Mouse (Mus musculus): ENCODE measurements at regions not wholly inside any gene's neighbourhood (a gene's known extent, or its start where the extent isn't known, plus 50 kb on each side); places are given as distances from the start of the nearest gene placed in this dataset.

- H3K36me3 ChIP-seq = no peaks in the 10 kb centered on the region
- 84% methylated on average over 4 of the region's 4 CpGs for WGBS
- H3K9ac ChIP-seq = no peak overlapping the region
- no peaks in the 10 kb centered on the region for H3K27me3 ChIP-seq
- no peak for ATAC-seq (replicated peaks; ENCODE audit: low FRiP score)
- no peak overlapping the region for H3K4me3 ChIP-seq (replicated peaks)
- H3K9me3 ChIP-seq (replicated peaks) = no peaks in the 10 kb centered on the region
- no peak overlapping the region for H3K27ac ChIP-seq
- 0 out of 2 replicates have a peak, but pooled peaks cover 3% of the 10 kb centered on the region for H3K4me1 ChIP-seq
- no peak overlapping the region for H3K4me2 ChIP-seq
Measured at GRCm38 (mm10) chr1:69470614-69471250, 216.3 kb downstream of the Ikzf2 start.

- H3K4me1 ChIP-seq = 0 out of 2 replicates have a peak, but pooled peaks cover 3% of the 10 kb centered on the region
- H3K36me3 ChIP-seq = no peaks in the 10 kb centered on the region
- no peaks in the 10 kb centered on the region for H3K27me3 ChIP-seq
- no peak overlapping the region for H3K9ac ChIP-seq
- H3K27ac ChIP-seq = no peak overlapping the region
- 81% methylated on average over 8 of the region's 8 CpGs for WGBS
- no peak overlapping the region for H3K4me2 ChIP-seq
- H3K4me3 ChIP-seq (replicated peaks) = no peak overlapping the region
- no peaks in the 10 kb centered on the region for H3K9me3 ChIP-seq (replicated peaks)
- no peak for ATAC-seq (replicated peaks; ENCODE audit: low FRiP score)
Measured at GRCm38 (mm10) chr1:69469158-69469901, 217.7 kb downstream of the Ikzf2 start.

DNA sequence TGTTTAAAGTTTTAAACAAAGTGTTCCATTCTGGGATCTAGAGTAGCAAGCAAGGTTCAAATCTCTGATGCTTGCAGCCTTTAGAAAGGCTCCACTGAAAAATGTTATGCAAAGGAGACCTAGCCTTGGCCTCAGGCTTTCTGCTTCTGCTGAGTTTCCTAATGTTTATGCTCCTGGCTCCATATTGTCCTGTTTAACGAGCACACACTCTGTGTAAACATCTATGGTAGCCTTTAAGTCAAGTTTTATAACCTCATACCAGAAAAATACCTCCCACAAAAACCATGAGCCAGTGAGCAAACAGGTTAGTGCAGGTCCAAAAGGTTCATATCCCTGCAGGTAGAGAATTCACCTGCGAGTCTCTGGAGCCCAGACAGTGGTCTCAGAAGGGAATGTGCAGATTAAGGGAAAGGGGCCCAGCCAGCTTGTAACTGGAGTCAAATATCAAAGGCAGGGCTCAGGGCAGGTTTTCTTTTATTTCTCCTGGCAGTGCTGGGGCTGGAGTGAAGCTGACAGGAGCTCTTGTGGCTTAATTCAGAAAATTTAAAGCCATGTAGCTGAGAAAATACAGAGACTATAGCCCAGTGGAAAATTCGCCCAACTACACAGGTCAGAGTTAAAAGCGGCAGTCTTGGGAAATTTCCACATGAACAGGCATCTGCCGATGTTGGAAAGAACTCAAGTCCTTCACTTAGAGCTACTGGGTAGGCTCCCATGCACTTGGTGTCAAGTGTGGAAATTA is 220.3 kb downstream of the Ikzf2 start:
- WGBS = 6% methylated on average over 5 of the region's 5 CpGs
- 0 out of 2 replicates have a peak, but pooled peaks cover 3% of the 10 kb centered on the region for H3K4me1 ChIP-seq
- no peak overlapping the region for H3K9ac ChIP-seq
- H3K9me3 ChIP-seq (replicated peaks) = no peaks in the 10 kb centered on the region
- H3K27ac ChIP-seq = peak overlapping the region; percentile 54
- peak; percentile 87 for ATAC-seq (replicated peaks; ENCODE audit: low FRiP score)
- H3K4me3 ChIP-seq (replicated peaks) = no peak overlapping the region
- no peaks in the 10 kb centered on the region for H3K36me3 ChIP-seq
- H3K27me3 ChIP-seq = no peaks in the 10 kb centered on the region
- peak overlapping the region; percentile 35; the same call in 1 of the 2 replicates for H3K4me2 ChIP-seq

DNA sequence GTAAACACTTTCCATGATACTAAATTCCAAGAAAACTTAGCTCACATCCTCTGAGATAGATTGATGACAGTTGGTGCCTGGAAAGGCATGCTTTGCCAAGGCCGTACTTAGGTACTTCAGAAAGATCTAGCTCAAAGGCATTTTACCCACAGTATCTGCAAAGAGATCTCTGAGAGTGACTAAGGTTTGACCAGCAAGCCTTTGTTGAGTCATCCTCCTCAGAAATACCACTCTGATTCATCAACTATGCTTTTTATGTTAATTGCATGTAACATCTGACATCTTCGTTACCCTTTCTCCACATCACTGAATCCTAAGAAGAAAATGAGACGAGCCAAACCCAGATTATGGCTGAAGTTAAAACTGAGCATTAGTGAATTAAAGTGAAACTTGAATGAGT is 225.9 kb downstream of the Ikzf2 start:
- Histone ChIP-seq H3K4me1 (no peaks in the 10 kb centered on the region), H3K9me3 (replicated peaks) (no peaks in the 10 kb centered on the region), H3K27ac (no peak overlapping the region), H3K4me2 (no peak overlapping the region), H3K4me3 (replicated peaks) (no peak overlapping the region), H3K27me3 (no peaks in the 10 kb centered on the region), H3K9ac (no peak overlapping the region), H3K36me3 (no peaks in the 10 kb centered on the region)
- no peak for ATAC-seq (replicated peaks; ENCODE audit: low FRiP score)
- 79% methylated on average over 3 of the region's 3 CpGs for whole genome bisulfite sequencing

- H3K36me3 ChIP-seq = no peaks in the 10 kb centered on the region
Measured at GRCm38 (mm10) chr1:69459899-69460298, 227.1 kb downstream of the Ikzf2 start.

GRCm38 (mm10) chr1:69457471-69457870 is 229.6 kb downstream of the Ikzf2 start:
- Histone ChIP-seq H3K4me2 (no peak overlapping the region), H3K4me3 (replicated peaks) (no peak overlapping the region), H3K27ac (no peak overlapping the region), H3K4me1 (no peaks in the 10 kb centered on the region), H3K27me3 (no peaks in the 10 kb centered on the region), H3K9ac (no peak overlapping the region), H3K9me3 (replicated peaks) (no peaks in the 10 kb centered on the region), H3K36me3 (no peaks in the 10 kb centered on the region)
- no peak for ATAC-seq (replicated peaks; ENCODE audit: low FRiP score)

More at GRCm38 (mm10) chr1:69459899-69460298, 227.1 kb downstream of the Ikzf2 start:
- Histone ChIP-seq H3K9me3 (replicated peaks) (no peaks in the 10 kb centered on the region), H3K27me3 (no peaks in the 10 kb centered on the region), H3K4me2 (no peak overlapping the region), H3K4me3 (replicated peaks) (no peak overlapping the region), H3K27ac (no peak overlapping the region), H3K4me1 (no peaks in the 10 kb centered on the region), H3K9ac (no peak overlapping the region)
- no peak for ATAC-seq (replicated peaks; ENCODE audit: low FRiP score)

- no peak for ATAC-seq (replicated peaks; ENCODE audit: low FRiP score)
Measured at GRCm38 (mm10) chr1:69453991-69454390, 233.1 kb downstream of the Ikzf2 start.

GRCm38 (mm10) chr1:69452910-69453309 is 234.1 kb downstream of the Ikzf2 start:
- Histone ChIP-seq H3K4me1 (no peaks in the 10 kb centered on the region), H3K4me2 (no peak overlapping the region), H3K27me3 (no peaks in the 10 kb centered on the region), H3K36me3 (no peaks in the 10 kb centered on the region), H3K9me3 (replicated peaks) (no peaks in the 10 kb centered on the region), H3K27ac (no peak overlapping the region), H3K4me3 (replicated peaks) (no peak overlapping the region), H3K9ac (no peak overlapping the region)
- no peak for ATAC-seq (replicated peaks; ENCODE audit: low FRiP score)

More at GRCm38 (mm10) chr1:69453991-69454390, 233.1 kb downstream of the Ikzf2 start:
- whole genome bisulfite sequencing = 86% methylated on average over 3 of the region's 3 CpGs
- Histone ChIP-seq H3K27ac (no peak overlapping the region), H3K4me3 (replicated peaks) (no peak overlapping the region), H3K9me3 (replicated peaks) (no peaks in the 10 kb centered on the region), H3K4me1 (no peaks in the 10 kb centered on the region), H3K9ac (no peak overlapping the region), H3K27me3 (no peaks in the 10 kb centered on the region), H3K4me2 (no peak overlapping the region), H3K36me3 (no peaks in the 10 kb centered on the region)

- no peak for ATAC-seq (replicated peaks; ENCODE audit: low FRiP score)
Measured at GRCm38 (mm10) chr1:69450455-69450854, 236.6 kb downstream of the Ikzf2 start.

DNA sequence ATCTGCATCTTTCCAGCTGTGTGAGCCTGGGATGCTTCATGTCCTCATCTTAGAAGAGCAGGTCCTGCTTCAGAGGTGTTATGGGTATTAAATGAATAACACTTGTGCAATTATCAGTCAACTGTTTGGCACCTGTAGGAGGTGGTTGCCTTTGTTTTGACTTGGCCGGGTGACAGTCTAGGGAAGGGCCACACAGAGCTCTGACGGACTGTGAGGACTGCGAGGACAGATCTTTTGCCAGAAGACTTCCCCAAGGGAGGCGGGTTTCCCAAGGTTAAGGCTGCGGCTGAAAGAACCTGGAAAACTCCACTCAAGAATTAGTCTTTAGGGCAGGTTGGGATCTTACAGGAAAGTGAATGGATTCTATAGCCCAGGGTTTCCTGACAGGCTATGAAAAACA is 239.8 kb downstream of the Ikzf2 start:
- ATAC-seq (replicated peaks; ENCODE audit: low FRiP score) = no peak
- H3K27me3 ChIP-seq = no peaks in the 10 kb centered on the region
- no peak overlapping the region for H3K4me2 ChIP-seq
- H3K9me3 ChIP-seq (replicated peaks) = no peaks in the 10 kb centered on the region
- WGBS = 76% methylated on average over 5 of the region's 5 CpGs
- no peaks in the 10 kb centered on the region for H3K4me1 ChIP-seq
- no peak overlapping the region for H3K4me3 ChIP-seq (replicated peaks)
- H3K27ac ChIP-seq = no peak overlapping the region
- no peaks in the 10 kb centered on the region for H3K36me3 ChIP-seq
- H3K9ac ChIP-seq = no peak overlapping the region

More at GRCm38 (mm10) chr1:69450455-69450854, 236.6 kb downstream of the Ikzf2 start:
- Histone ChIP-seq H3K27ac (no peak overlapping the region), H3K4me3 (replicated peaks) (no peak overlapping the region), H3K4me2 (no peak overlapping the region), H3K9me3 (replicated peaks) (no peaks in the 10 kb centered on the region), H3K36me3 (no peaks in the 10 kb centered on the region), H3K9ac (no peak overlapping the region), H3K27me3 (no peaks in the 10 kb centered on the region), H3K4me1 (no peaks in the 10 kb centered on the region)
- WGBS = 54% methylated on average over 2 of the region's 2 CpGs

DNA sequence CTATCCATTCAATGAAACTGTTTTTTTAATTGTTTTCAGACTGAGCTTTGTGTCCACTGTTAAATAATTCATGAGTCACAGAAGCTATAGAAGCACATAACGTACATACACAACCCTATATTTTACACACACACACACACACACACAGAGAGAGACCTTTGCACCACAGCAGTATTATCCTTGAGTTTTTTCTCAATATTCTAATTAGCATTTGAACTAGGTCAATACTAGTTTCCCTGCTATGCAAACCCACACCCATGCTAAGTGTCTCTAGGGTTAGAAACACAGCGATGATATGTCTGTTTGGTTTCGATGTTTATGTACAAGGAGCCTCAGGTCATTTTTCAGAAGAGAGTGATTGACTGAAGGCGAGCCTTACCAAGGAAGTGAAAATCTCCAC is 242.3 kb downstream of the Ikzf2 start:
- no peak for ATAC-seq (replicated peaks; ENCODE audit: low FRiP score)

GRCm38 (mm10) chr1:69443466-69443865 is 243.6 kb downstream of the Ikzf2 start:
- Histone ChIP-seq H3K4me3 (replicated peaks) (no peak overlapping the region), H3K4me2 (no peak overlapping the region), H3K27me3 (no peaks in the 10 kb centered on the region), H3K27ac (no peak overlapping the region), H3K9me3 (replicated peaks) (no peaks in the 10 kb centered on the region), H3K36me3 (no peaks in the 10 kb centered on the region), H3K9ac (no peak overlapping the region), H3K4me1 (no peaks in the 10 kb centered on the region)
- ATAC-seq (replicated peaks; ENCODE audit: low FRiP score) = no peak
- 54% methylated on average over 7 of the region's 7 CpGs for WGBS

More for the DNA sequence above, 242.3 kb downstream of the Ikzf2 start:
- no peak overlapping the region for H3K27ac ChIP-seq
- no peaks in the 10 kb centered on the region for H3K9me3 ChIP-seq (replicated peaks)
- 78% methylated on average over 4 of the region's 4 CpGs for WGBS
- no peaks in the 10 kb centered on the region for H3K27me3 ChIP-seq
- no peak overlapping the region for H3K9ac ChIP-seq
- H3K4me2 ChIP-seq = no peak overlapping the region
- H3K4me1 ChIP-seq = no peaks in the 10 kb centered on the region
- H3K36me3 ChIP-seq = no peaks in the 10 kb centered on the region
- H3K4me3 ChIP-seq (replicated peaks) = no peak overlapping the region
